Mouse (Mus musculus) ES-E14 (cell line): ENCODE results near the gene Hibadh. TPM values are rescaled to one million over a fixed set of nuclear protein-coding genes. Genes with fewer than 3 reads are reported as not detected.
"Not testable (repeated sequence)": the region's sequence is repeated elsewhere in the genome, so short reads cannot be mapped to it uniquely, and the experiment has no call there.

Experiments used
- DNase-seq: peaks from one replicate; pipeline ENCODE4 v3.0.0-alpha.2; 2013; ENCODE audit warnings: low read depth, low spot score
- H3K27ac ChIP-seq: 2 replicates; pipeline ENCODE4 v1.5.1; 2012; ENCODE audit warnings: low read depth, mild to moderate bottlenecking, low read length, moderate library complexity, mixed read lengths; ENCODE audit not compliant: poor library complexity, insufficient read depth, severe bottlenecking
- H3K36me3 ChIP-seq: 2 replicates; pipeline ENCODE4 v1.6.1; 2012; ENCODE audit warnings: mild to moderate bottlenecking, low read length, moderate library complexity, mixed read lengths; ENCODE audit not compliant: control insufficient read depth, poor library complexity, insufficient read depth, severe bottlenecking
- H3K4me1 ChIP-seq, 2 experiments: fragments of 150-350 bp in 1 of 2; sonication (generic) in 1 of 2; 2 replicates each; pipeline ENCODE4 v1.6.1; 2012; ENCODE audit warnings: low read length in 2 of 2, mild to moderate bottlenecking in 1 of 2, mixed read lengths in 1 of 2; ENCODE audit not compliant: control insufficient read depth in 2 of 2, insufficient read depth in 2 of 2, poor library complexity in 1 of 2
- H3K4me3 ChIP-seq, 2 experiments: fragments of 150-350 bp in 1 of 2; sonication (generic) in 1 of 2; 2 replicates each; pipeline ENCODE4 v1.5.1; 2012; ENCODE audit warnings: low read length in 2 of 2, low read depth in 1 of 2, mild to moderate bottlenecking in 1 of 2, mixed read lengths in 1 of 2; ENCODE audit not compliant: insufficient read depth in 1 of 2, poor library complexity in 1 of 2, severe bottlenecking in 1 of 2
- H3K9ac ChIP-seq: 2 replicates; pipeline ENCODE4 v1.6.1; 2012; ENCODE audit warnings: low read depth, mild to moderate bottlenecking, low read length, mixed read lengths; ENCODE audit not compliant: poor library complexity, insufficient read depth, severe bottlenecking
- H3K9me3 ChIP-seq: fragments of 150-350 bp; sonication (generic); 2 replicates; pipeline ENCODE4 v1.6.1; 2012; ENCODE audit warnings: low read depth, mild to moderate bottlenecking, low read length; ENCODE audit not compliant: control insufficient read depth, insufficient read depth
- CHD2 ChIP-seq: IDR thresholded peaks from 2 replicates; pipeline ENCODE4 v1.6.1; 2014; ENCODE audit warnings: mild to moderate bottlenecking, low read depth, low read length, inconsistent platforms
- HCFC1 ChIP-seq: IDR thresholded peaks from 2 replicates; pipeline ENCODE4 v1.6.1; 2012; ENCODE audit warnings: low read length, inconsistent platforms, borderline replicate concordance; ENCODE audit not compliant: insufficient read depth
- MAFK ChIP-seq: IDR thresholded peaks from 2 replicates; pipeline ENCODE4 v1.6.1; 2014; ENCODE audit warnings: mild to moderate bottlenecking, low read depth, low read length, inconsistent platforms; ENCODE audit not compliant: insufficient read depth
- ZC3H11A ChIP-seq: IDR thresholded peaks from 2 replicates; pipeline ENCODE4 v1.6.1; 2012; ENCODE audit warnings: low read depth, mild to moderate bottlenecking, inconsistent platforms, low read length, borderline replicate concordance
- ZNF384 ChIP-seq: IDR thresholded peaks from 2 replicates; pipeline ENCODE4 v1.6.1; 2012; ENCODE audit warnings: low read depth, low read length, inconsistent platforms
- in situ Hi-C, 2 experiments: fragments of 600-800 bp; cut with MboI; formaldehyde crosslinking; loops; one replicate each; pipeline ENCODE4 v1.15.1; 2025; ENCODE audit warnings: low sequenced_read_pairs in 2 of 2, inconsistent platforms in 1 of 2; ENCODE audit not compliant: unreplicated experiment in 2 of 2
- total RNA-seq: library from RNA; depleted of rRNA; stranded (reverse); fragments of 300-350 nt; gene quantifications from 2 replicates; pipeline ENCODE4 v1.2.3, GENCODE M21; 2012

The Hibadh gene
- total RNA-seq, 1 experiment: 27.2 TPM

DNA sequence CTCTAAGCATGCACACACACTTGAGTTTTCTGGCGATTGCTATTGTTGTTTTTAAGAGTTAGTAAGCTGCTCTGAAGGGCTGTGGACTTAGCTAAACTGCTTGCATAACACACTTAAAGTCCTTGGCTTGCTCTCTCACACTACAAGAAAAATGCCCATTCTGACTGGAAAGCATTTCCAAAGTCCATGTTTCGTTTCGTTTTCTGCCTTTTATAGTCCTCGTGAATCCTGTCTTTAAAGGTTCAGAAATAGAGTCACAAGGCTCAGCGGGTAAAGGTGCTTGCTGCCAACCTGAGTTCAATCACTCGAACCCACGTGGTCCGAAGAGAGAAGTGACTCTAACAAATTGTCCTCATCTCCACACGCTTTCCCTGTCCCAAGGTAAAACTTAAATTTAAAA is 39.4 kb upstream of the Hibadh start:
- in situ Hi-C loops: no loop called here

GRCm38 (mm10) chr6:52677534-52677933 is 37.3 kb upstream of the Hibadh start:
- H3K4me1 ChIP-seq, H3K9me3 ChIP-seq, H3K27ac ChIP-seq, H3K4me3 ChIP-seq, H3K9ac ChIP-seq, H3K36me3 ChIP-seq, DNase-seq, in situ Hi-C loops: not testable (repeated sequence)
- TF ChIP-seq ZNF384: 0 out of 2 replicates have a peak, but pooled peaks have one; percentile 11

More for the DNA sequence above, 39.4 kb upstream of the Hibadh start:
- Histone ChIP-seq H3K4me1 (peaks cover 2 to 3% of the 10 kb centered on the region in 2 experiments; a peak in 2 of 4 replicates), H3K27ac (no peak overlapping the region), H3K4me3 (no peak overlapping the region), H3K9ac (no peak overlapping the region), H3K9me3 (no peaks in the 10 kb centered on the region), H3K36me3 (no peaks in the 10 kb centered on the region)
- DNase-seq: no peak
- TF ChIP-seq CHD2 (no peak), MAFK (no peak), ZC3H11A (no peak), ZNF384 (no peak), HCFC1 (no peak)

- H3K36me3 ChIP-seq: no peaks in the 10 kb centered on the region
- H3K4me3 ChIP-seq: no peak overlapping the region
- no peaks in the 10 kb centered on the region for H3K9me3 ChIP-seq
- no peak overlapping the region for H3K27ac ChIP-seq
- peaks cover under 1 to 2% of the 10 kb centered on the region in 2 experiments; a peak in 2 of 4 replicates for H3K4me1 ChIP-seq
- in situ Hi-C loops: no loop called here
- no peak for TF ChIP-seq MAFK
- no peak for TF ChIP-seq ZNF384
- no peak for TF ChIP-seq HCFC1
- no peak for TF ChIP-seq ZC3H11A
- TF ChIP-seq CHD2: no peak
- H3K9ac ChIP-seq: no peak overlapping the region
- DNase-seq: no peak
Measured at GRCm38 (mm10) chr6:52675222-52675921, 35.2 kb upstream of the Hibadh start.

GRCm38 (mm10) chr6:52674541-52674940 is 34.4 kb upstream of the Hibadh start:
- Histone ChIP-seq H3K27ac (no peak overlapping the region), H3K4me1 (peaks cover 0 to 2% of the 10 kb centered on the region in 2 experiments; a peak in 1 of 4 replicates), H3K9me3 (no peaks in the 10 kb centered on the region), H3K9ac (no peak overlapping the region), H3K4me3 (no peak overlapping the region), H3K36me3 (no peaks in the 10 kb centered on the region)
- TF ChIP-seq CHD2 (no peak), MAFK (no peak), HCFC1 (no peak), ZNF384 (no peak), ZC3H11A (no peak)
- in situ Hi-C loops: no loop called here
- DNase-seq: no peak
